Mouse (Mus musculus) ES-E14 (cell line): ENCODE data around the gene Dlk1.

Experiments
- CHD2 ChIP-seq: IDR thresholded peaks from 2 replicates; pipeline ENCODE4 v1.6.1; 2014; ENCODE audit warnings: mild to moderate bottlenecking, low read depth, low read length, inconsistent platforms
- HCFC1 ChIP-seq: IDR thresholded peaks from 2 replicates; pipeline ENCODE4 v1.6.1; 2012; ENCODE audit warnings: low read length, inconsistent platforms, borderline replicate concordance; ENCODE audit not compliant: insufficient read depth
- MAFK ChIP-seq: IDR thresholded peaks from 2 replicates; pipeline ENCODE4 v1.6.1; 2014; ENCODE audit warnings: mild to moderate bottlenecking, low read depth, low read length, inconsistent platforms; ENCODE audit not compliant: insufficient read depth
- ZC3H11A ChIP-seq: IDR thresholded peaks from 2 replicates; pipeline ENCODE4 v1.6.1; 2012; ENCODE audit warnings: low read depth, mild to moderate bottlenecking, inconsistent platforms, low read length, borderline replicate concordance
- ZNF384 ChIP-seq: IDR thresholded peaks from 2 replicates; pipeline ENCODE4 v1.6.1; 2012; ENCODE audit warnings: low read depth, low read length, inconsistent platforms

DNA sequence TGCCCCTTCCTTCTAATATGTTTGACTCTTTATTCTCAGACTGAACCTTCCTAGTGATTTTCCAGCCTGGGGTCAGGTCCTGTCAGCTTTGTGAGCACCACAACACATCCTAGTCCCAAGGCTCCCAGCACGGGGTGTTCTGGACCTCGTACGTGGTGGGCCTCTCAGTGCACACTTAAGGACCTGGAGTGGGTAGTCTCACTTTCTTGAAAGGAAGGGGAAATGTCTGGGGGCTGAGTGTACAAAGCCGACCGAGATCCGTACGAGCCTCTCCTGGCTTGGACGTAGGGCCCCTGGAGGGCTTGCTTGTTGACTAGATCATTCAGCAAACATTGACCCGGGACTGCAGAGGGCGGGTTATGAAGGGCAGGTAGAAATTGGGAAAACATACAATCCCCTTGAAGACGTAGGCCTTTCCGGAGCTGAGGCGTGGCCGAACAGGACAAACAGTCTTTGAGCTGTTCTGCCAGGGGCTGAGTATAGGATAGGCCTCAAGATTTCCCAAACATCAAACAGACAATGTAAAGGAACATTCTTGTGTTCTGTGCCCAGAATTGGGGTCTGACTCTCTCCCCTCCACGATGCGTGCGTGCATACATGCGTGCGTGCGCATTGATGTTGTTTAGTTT, 42.5 kb downstream of the Dlk1 start:
- no peak for TF ChIP-seq MAFK
- TF ChIP-seq ZNF384, result no peak
- no peak for TF ChIP-seq CHD2
- no peak for TF ChIP-seq ZC3H11A
- TF ChIP-seq HCFC1, result no peak
